Mouse (Mus musculus) fat pad, adult 2 months (tissue): Measurements from ENCODE around the gene Cfdp1.

ENCODE experiments used
- DNase-seq: peaks from one replicate; pipeline ENCODE4 v3.0.0-alpha.2; 2011; ENCODE audit warnings: low read depth, low spot score; ENCODE audit errors: extremely low read depth

Gene Cfdp1

DNA sequence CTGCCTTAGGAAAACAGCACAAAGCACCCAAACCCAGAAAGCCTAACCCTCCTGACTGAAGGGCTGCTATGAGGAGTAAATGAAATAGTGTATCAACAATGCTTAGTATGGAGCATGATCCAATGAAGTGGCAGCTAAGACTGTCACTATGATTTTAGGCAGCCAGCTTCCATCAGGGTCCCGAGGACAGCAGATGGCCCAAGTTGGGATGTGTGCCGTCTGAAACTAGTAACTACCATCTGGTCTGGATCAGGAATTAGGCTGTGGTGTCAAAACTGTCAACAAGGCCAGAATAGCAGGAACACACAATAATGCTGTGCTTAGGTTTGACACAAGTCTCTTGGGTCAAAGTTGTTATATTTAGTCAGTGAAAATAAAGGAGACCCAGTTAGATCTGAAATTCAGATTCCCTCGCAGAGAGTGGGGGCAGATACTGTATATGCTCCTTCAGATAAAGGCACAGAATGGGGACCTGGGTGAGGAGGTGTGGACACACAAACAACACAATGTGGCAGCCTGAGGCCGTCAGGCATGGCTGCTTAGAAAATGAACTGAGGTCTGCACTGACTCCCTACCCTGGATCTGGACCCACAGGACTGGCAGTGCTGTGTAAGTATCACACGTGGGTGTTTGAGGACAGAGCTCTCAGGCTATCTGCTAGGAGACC lies 83.0 kb downstream of the Cfdp1 start:
- no peak for DNase-seq

DNA sequence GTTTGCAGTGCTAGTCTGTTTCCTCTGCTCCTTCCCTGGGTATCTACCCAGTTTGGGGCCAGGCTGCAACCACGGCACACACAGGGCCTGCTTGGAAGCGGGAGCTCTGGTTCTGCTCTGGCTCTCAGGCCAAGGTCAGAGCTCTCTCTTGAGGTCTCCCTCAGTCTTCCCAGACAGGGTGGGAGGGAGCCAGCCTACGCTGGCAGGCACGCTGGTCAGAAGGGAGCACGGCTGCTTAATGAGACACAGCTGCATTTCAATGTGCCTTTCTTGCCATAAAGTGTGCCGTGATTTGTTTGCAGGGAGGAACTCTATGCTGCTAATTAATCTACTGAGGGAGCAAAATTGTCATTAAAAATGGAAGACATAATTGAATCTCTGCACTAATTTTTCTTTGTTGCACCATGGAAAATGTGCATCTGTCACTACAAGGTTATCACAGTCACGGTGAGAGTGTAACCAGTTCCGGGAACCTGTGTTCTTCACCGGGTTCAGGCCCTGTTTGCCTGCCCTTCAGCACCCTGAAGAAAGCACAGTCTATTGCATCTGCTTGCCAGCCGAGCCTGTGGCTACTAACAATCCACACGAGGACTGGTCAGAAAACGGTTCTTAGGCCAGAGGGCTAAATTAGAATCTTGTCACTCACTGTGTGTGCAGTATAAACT lies 84.2 kb downstream of the Cfdp1 start:
- no peak for DNase-seq

DNA sequence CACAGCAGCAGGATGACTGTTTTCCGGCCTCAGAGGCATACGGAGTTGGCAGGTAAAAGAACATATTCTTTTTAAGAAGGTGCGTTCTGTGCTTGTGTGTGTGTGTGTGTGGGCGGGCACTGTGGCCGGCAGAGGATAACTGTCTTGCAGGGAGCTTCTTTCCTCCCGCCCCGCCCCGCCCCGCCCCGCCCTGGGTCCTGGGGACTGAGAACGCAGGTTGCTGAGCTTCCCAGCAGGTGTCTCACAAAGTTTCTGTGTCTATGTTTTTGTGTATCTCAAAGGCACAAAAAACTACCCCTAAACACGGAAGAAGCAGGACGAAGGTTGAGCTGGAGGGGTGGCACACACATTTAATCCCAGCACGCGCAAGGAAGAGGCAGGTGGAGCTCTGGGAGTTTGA lies 84.8 kb downstream of the Cfdp1 start:
- no peak for DNase-seq

DNA sequence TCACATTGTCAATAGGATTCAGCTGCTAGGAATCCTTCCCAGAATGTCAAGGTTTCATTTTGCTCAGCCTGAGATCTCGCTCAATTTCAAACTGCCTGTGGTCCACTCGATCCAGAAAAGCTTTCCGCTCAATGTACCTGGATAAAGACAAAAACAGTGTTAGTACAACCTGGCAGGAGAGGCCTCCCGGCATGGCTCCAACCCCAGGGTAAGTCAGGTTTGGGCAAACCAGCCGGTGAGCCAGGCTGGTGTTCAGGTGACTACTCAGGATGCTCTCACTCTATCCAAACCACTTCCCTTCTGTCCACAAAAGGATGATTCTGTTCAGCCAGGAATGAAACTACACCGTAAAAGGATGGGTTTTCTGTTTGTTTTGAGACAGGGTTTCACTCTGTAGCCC lies 85.4 kb downstream of the Cfdp1 start:
- no peak for DNase-seq

DNA sequence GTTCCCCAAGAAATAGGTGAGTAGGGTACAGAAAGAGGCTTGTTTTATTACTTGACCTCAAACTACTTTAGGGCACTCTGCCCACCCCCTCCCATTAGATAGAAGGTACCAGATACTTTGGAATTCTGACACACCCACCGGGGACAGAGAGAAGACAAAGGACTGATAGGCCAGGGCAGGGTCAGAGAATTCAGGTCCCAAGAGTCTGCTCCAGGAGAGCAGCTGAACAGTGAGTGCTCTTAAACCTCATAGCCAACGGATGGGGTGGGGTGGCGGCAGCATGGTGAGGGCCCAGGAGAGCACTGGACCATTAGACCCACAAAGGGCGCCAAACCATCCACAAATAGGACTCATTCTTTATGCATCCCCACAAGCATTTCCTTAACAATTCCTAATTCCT lies 88.5 kb downstream of the Cfdp1 start:
- no peak for DNase-seq

DNA sequence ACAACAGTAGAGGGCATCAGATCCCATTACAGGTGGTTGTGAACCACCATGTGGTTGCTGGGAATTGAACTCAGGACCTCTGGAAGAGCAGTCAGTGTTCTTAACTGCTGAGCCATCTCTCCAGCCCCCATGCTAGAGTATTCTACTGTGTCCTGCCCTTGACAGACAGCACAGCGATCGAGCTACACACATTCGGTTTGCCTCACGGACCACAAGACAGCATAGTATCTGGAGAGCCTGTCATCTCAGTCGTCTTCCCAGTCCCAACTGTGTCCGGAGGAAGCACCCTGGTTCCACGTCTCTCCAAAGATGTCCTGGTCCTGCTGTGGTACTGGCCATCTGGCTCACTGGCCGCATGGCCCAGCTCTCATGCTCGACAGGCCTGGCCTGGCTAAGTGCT lies 89.0 kb downstream of the Cfdp1 start:
- no peak for DNase-seq

DNA sequence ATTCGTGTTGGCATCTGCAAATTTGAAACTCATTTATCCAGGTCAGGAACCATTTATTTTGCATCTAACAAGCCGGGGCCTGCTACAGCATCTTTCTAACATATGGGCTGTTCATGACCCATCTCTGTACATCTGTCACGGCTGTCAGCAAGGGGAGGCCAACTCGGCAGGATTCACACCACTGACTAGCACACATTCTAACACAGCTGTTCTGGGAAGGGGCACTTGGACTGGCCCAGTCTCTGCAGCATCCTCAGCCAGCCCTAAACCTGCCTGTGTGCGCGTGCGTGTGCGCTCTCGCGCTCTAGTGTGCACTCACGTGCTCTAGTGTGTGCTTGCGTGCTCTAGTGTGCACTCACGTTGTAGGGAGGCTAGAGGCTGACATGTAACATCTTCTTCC lies 93.4 kb downstream of the Cfdp1 start:
- DNase-seq, result no peak

DNA sequence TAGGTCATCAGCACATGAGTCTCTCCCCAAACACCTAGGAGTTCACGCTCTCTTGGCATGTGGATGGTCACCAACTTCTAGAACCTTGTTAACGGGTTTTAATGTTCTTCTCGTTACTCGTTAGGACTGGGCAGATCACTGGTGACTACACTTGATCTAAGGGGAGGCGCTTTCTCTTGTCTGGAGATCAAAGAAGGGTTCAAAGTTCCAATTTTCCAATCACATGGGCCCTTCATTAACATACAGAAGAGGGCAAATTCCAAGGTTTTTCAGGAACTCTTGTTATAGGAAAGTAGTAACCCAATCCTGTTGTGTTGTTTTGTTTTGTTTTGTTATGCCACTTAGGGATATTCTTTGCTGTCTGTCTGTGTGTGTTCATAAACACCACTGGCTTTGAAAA lies 95.3 kb downstream of the Cfdp1 start:
- DNase-seq, result no peak

DNA sequence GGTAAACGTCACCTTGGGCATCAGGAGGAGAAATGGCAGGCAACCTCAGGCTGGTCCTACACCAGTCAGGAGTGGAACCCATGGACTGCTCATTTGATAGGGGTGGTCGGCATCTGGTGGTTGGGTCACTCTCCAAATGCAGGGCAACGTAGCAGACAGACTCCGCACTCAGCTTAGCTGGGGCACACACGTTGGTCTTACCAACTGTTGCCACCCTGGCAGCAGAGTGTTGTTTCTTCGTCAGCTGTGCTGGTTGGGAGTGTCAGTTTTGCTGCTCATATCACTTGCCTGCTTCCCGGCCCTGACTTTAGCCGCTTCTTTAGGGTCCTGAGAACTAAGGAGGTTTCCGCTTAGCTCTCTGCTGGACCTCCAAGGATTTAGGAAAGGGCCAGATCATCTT lies 96.5 kb downstream of the Cfdp1 start:
- no peak for DNase-seq

DNA sequence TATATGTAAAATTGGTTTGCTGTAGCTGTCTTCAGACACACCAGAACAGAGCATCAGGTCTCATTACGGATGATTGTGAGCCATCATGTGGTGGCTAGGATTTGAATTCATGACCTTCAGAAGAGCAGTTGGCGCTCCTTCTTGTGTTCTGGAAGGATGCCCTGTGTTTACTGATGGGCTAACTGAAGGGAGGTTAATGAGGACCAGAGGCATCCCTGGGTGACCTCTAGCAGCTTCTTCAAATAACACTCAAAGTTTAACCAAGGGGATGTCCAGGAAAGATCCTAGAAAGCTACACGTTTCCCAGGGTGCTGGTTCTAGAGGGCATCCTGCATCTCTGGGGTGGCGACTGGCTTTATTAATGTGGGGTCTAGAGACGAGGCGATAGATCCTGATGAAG lies 99.4 kb downstream of the Cfdp1 start:
- no peak for DNase-seq

DNA sequence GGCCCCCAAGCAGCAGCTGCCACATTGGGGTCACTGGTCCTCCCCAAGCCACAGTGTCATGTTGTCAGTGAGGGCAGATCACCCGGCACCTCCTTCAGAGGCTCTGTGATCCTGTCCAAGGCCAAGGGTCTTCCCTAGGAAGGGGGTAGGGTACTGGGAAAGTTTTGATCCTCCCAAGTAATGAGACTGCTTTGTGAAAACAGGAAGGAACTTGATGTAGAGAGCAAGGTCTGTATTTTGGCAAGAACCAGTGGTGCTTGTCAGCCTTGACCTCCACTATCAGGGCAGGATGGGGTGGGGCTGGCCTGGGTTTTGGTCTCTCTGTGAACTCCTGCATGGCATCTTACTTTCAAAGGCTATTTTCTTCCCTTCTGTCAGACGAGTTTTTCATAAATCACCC lies 100.0 kb downstream of the Cfdp1 start:
- DNase-seq, result no peak

DNA sequence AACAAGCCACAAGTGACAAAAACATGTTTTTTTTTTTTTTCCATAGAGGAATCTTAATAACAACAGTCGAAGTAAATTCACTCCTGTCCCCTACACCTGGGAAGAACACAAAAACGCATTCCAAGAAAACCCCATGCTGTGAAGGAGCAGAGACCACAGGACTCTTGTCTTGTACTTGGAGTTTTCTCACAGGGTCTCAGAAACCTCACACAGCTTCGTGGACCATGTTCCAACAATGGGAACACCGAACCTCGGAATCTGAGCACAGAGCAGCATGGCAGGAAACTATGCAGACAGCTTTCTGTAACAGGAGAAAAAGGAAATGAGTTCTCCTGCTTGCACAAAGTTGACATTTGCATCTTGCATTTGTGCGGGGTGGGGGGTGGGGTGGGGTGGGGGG lies 105.3 kb downstream of the Cfdp1 start:
- DNase-seq, result no peak

DNA sequence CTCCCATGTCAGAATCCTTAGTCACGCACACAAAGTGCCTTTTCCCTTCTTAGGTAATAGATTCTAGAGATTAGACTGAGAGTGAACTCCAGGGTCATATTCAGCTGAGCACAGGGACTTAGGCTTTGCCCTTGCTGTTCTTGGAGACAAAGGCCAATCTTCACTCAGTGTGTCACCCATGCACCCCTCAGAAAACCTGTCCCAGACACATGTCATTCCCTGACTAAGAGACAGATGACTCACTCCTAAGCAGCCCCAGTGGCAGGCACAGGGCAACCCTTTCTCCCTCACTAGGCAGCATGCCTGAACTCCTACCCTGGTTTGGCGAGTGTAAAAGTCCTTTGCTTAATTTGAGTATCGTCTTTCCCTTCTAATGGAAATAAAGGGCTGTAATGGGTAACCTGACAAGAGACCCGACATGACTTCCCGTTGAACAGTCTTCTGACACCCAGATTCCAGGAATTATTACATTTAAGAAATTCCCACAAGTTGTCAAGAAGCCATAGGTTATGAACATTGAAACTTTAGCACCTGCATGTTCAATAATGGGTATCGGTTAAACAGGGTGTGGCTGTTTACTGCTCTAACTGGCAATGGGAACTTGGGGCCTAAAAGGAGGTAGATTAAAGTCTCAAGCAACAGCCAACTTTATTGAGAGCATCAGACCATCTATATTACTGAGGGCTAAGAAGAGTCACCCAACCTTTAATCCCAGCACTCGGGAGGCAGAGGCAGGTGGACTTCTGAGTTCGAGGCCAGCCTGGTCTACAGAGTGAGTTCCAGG lies 106.0 kb downstream of the Cfdp1 start:
- DNase-seq, result no peak

DNA sequence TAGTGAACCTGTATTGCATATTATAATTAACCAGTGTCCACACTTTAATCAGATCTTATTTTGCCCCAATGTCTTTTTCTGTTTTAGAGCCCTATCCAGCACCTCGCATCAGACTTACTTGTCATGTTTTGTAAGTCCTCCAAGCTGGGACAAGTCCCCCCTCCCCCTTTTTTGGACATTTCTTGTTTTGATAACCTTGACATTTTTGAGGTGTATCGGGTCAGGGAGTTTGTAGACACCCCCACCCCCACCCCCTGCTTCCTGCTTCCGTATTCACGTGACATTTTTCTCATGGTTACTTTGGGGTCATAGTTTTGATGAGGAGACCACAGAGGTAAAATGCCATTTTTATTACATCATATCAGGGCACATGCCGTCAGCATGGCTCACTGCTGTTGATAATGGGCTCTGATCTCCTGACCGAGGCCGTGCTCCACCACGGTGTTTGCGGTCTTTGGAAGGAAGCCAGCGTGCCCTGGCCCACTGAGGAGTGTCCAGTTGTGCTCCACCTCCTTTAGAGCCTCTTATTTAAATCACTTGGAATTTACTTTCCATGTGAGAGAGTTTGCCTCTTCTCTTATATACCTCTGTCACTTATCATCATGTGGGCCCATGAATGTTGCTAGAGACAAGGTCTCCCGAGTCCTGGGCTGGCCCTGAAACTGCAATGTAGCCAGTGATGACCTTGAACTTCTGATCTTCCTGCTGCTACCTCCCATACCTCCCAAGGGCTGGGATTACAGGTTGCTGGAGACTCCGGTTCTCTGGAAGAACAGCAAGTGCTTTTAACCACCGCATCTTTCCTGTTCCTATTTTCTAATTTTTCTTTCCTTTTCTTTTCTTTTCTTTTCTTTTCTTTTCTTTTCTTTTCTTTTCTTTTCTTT lies 107.3 kb downstream of the Cfdp1 start:
- no peak for DNase-seq

DNA sequence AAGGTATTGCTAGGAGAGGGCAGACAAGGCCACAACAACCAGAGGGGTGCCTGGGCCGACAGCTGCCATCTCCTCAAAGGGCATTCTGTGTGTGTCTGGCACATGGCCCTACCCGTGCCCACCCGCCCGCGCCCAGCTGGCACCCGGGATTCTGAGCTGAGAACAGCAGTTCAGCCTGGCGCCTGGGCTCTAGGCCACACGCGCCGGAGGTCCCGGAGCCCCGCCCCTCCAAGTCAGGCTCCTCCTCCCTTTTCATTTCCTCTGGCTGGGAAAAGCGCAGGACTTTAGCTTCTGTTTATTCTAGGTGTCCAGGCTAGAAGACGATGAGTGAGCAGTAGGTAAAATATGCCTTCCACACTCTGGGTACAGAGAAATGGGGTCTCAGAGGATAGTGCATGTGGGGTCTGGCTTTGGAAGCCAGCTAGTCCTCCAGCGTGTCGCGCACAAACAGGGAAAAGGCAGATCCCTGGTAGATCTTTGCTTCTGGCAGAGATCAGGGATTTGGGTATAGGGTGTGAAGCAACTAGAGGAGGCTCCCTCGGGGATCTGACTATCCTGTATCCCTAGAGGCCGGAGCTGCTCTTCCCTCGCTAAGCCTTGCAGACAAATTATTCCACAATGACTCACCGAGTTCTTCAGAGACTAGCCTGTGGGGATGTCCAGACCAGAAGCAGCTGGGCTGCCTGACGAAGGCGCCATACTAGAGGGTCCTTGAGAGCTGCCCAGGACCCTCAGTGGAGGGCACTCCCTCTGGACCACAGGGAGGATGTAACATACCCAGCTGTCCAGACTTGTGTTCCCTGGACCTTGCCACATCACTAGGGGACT lies 108.3 kb downstream of the Cfdp1 start:
- DNase-seq, result no peak

DNA sequence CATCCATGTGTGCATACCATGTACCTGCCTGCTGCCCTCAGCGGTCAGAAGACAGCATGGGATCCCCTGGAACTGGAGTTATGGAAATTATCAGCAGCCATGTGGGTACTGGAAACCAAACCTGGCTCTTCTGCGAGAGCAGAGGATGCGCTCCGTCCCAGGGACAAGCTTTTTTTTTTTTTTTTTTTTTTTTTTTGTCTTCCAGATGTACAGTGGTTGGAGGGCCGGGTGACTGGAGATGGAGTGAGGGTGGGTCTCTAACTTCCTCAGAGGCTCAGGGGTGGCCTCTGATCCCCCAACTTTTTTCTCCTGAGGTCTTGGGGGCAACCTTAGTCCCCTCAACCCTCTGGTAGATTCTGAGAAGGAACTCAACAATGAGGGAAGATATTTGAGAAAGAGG lies 109.0 kb downstream of the Cfdp1 start:
- no peak for DNase-seq

DNA sequence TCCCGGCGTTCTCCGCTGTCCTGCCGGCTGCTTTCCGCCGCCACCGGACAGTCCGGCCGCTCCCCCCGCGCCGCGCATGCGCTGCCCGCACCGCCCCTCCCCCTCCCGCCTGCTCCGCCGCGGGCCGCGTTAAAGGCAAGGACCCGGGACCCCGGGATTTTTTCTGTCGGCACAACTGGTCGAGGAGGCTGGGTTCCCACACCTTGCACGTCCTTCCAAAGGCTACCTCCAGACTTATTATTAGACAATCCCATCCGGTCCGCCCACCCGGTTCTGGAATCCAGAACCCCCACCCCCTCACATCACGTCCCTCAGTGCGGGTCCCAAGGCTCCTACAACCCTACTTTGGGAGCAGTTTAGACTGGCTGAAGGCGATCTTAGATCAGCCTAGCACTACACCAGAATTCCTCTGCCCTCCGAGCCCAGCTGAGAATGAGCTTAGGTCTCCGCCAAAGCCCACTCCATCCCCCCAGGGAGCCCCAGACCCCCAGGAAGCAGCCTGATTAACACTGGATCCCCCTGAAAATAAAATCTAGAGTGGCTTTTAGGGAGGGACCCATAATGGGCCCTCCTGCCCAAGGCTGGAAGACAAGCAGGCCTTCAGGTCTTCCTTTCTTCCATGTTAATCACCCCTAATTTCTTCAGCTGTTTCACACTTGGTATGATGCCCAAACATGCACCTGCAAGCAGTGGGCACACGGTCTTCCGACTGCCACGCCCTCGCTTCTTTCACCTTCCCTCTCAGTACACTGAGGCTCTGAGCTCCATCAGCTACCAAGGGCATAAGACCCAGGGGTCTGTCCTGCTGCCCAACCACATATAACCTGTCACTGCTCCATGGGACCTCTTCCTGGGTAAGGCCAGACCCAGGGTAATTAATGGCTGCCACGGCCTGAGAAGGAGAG lies 110.0 kb downstream of the Cfdp1 start, which contains the start of gene Bcar1:
Bcar1 (minus strand) TSS at position 18 of the 905 bp plus-strand sequence.
- no peak for DNase-seq

DNA sequence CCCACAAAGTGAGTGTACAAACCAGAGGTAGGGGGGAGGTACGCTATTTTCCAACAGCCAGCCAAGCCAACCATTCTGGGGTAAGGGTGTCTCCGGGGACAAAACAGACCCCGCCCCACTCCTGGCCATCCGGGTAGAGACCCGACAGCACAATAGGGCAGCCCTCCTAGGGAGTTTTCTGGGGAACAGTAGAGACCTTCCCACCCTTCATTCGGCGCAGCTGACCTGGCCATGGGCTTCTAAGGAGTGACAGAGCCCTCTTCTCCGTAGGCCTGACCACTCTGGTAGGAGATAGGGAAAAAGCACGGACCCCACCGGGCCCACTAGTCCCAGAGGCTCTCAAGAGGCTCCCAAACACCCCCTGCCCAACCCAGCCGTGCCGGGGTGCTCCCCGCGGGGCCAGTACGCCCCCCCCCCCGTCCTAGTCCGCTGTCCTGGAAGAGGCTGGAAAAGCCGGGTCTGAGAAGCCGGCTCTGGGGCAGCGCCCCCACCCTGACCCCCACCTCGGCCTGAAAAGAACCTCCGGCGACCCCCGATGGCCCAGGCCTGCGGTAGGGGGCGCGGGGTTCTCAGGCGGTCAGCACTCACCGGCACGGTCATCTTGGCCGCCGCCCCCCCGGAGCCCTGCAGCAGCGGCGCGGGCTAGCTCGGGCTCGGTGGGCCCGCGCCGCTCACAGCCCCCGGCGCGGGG lies 110.8 kb downstream of the Cfdp1 start:
- DNase-seq, result no peak
